Mouse (Mus musculus) ES-E14 (cell line): ENCODE data around the gene Ttll12. TPM values are rescaled to one million over a fixed set of nuclear protein-coding genes. Genes with fewer than 3 reads are reported as not detected.

Experiments
- DNase-seq: peaks from one replicate; pipeline ENCODE4 v3.0.0-alpha.2; 2013; ENCODE audit warnings: low read depth, low spot score
- H3K27ac ChIP-seq: 2 replicates; pipeline ENCODE4 v1.5.1; 2012; ENCODE audit warnings: low read depth, mild to moderate bottlenecking, low read length, moderate library complexity, mixed read lengths; ENCODE audit not compliant: poor library complexity, insufficient read depth, severe bottlenecking
- H3K36me3 ChIP-seq: 2 replicates; pipeline ENCODE4 v1.6.1; 2012; ENCODE audit warnings: mild to moderate bottlenecking, low read length, moderate library complexity, mixed read lengths; ENCODE audit not compliant: control insufficient read depth, poor library complexity, insufficient read depth, severe bottlenecking
- H3K4me1 ChIP-seq, 2 experiments: fragments of 150-350 bp in 1 of 2; sonication (generic) in 1 of 2; 2 replicates each; pipeline ENCODE4 v1.6.1; 2012; ENCODE audit warnings: low read length in 2 of 2, mild to moderate bottlenecking in 1 of 2, mixed read lengths in 1 of 2; ENCODE audit not compliant: control insufficient read depth in 2 of 2, insufficient read depth in 2 of 2, poor library complexity in 1 of 2
- H3K4me3 ChIP-seq, 2 experiments: fragments of 150-350 bp in 1 of 2; sonication (generic) in 1 of 2; 2 replicates each; pipeline ENCODE4 v1.5.1; 2012; ENCODE audit warnings: low read length in 2 of 2, low read depth in 1 of 2, mild to moderate bottlenecking in 1 of 2, mixed read lengths in 1 of 2; ENCODE audit not compliant: insufficient read depth in 1 of 2, poor library complexity in 1 of 2, severe bottlenecking in 1 of 2
- H3K9ac ChIP-seq: 2 replicates; pipeline ENCODE4 v1.6.1; 2012; ENCODE audit warnings: low read depth, mild to moderate bottlenecking, low read length, mixed read lengths; ENCODE audit not compliant: poor library complexity, insufficient read depth, severe bottlenecking
- H3K9me3 ChIP-seq: fragments of 150-350 bp; sonication (generic); 2 replicates; pipeline ENCODE4 v1.6.1; 2012; ENCODE audit warnings: low read depth, mild to moderate bottlenecking, low read length; ENCODE audit not compliant: control insufficient read depth, insufficient read depth
- CHD2 ChIP-seq: IDR thresholded peaks from 2 replicates; pipeline ENCODE4 v1.6.1; 2014; ENCODE audit warnings: mild to moderate bottlenecking, low read depth, low read length, inconsistent platforms
- HCFC1 ChIP-seq: IDR thresholded peaks from 2 replicates; pipeline ENCODE4 v1.6.1; 2012; ENCODE audit warnings: low read length, inconsistent platforms, borderline replicate concordance; ENCODE audit not compliant: insufficient read depth
- MAFK ChIP-seq: IDR thresholded peaks from 2 replicates; pipeline ENCODE4 v1.6.1; 2014; ENCODE audit warnings: mild to moderate bottlenecking, low read depth, low read length, inconsistent platforms; ENCODE audit not compliant: insufficient read depth
- ZC3H11A ChIP-seq: IDR thresholded peaks from 2 replicates; pipeline ENCODE4 v1.6.1; 2012; ENCODE audit warnings: low read depth, mild to moderate bottlenecking, inconsistent platforms, low read length, borderline replicate concordance
- ZNF384 ChIP-seq: IDR thresholded peaks from 2 replicates; pipeline ENCODE4 v1.6.1; 2012; ENCODE audit warnings: low read depth, low read length, inconsistent platforms
- in situ Hi-C, 2 experiments: fragments of 600-800 bp; cut with MboI; formaldehyde crosslinking; loops; one replicate each; pipeline ENCODE4 v1.15.1; 2025; ENCODE audit warnings: low sequenced_read_pairs in 2 of 2, inconsistent platforms in 1 of 2; ENCODE audit not compliant: unreplicated experiment in 2 of 2
- total RNA-seq: library from RNA; depleted of rRNA; stranded (reverse); fragments of 300-350 nt; gene quantifications from 2 replicates; pipeline ENCODE4 v1.2.3, GENCODE M21; 2012

Gene Ttll12
- total RNA-seq, 1 experiment = 45.5 TPM

GRCm38 (mm10) chr15:83638196-83638899, 43.4 kb upstream of the Ttll12 start:
- in situ Hi-C loops = loop anchor here in 1 of 2 experiments (10.0 kb wide), 1 partner anchor 116 kb away; no protein-coding TSS in a partner anchor
- H3K4me3 ChIP-seq = peak overlapping the region; percentile 33 to 41; a peak in 2 of 4 replicates
- H3K9me3 ChIP-seq = no peaks in the 10 kb centered on the region
- no peak for TF ChIP-seq HCFC1
- no peak for TF ChIP-seq CHD2
- no peak for TF ChIP-seq ZNF384
- TF ChIP-seq ZC3H11A = no peak
- TF ChIP-seq MAFK = no peak
- H3K9ac ChIP-seq = 0 out of 2 replicates have a peak overlapping the region, but pooled peaks have one; percentile 13
- H3K27ac ChIP-seq = no peak overlapping the region
- DNase-seq = no peak
- peaks cover 1 to 27% of the 10 kb centered on the region in 2 experiments; a peak in 1 of 4 replicates for H3K4me1 ChIP-seq
- H3K36me3 ChIP-seq = no peaks in the 10 kb centered on the region

GRCm38 (mm10) chr15:83636759-83637158, 41.8 kb upstream of the Ttll12 start:
- in situ Hi-C loops = loop anchor here in 1 of 2 experiments (10.0 kb wide), 1 partner anchor 118 kb away; no protein-coding TSS in a partner anchor
- Histone ChIP-seq H3K4me3 (no peak overlapping the region), H3K4me1 (peaks cover 1 to 27% of the 10 kb centered on the region in 2 experiments; a peak in 1 of 4 replicates), H3K27ac (no peak overlapping the region), H3K36me3 (no peaks in the 10 kb centered on the region), H3K9me3 (no peaks in the 10 kb centered on the region), H3K9ac (no peak overlapping the region)
- TF ChIP-seq ZC3H11A = no peak
- no peak for TF ChIP-seq HCFC1
- no peak for TF ChIP-seq MAFK
- TF ChIP-seq CHD2 = no peak
- no peak for TF ChIP-seq ZNF384
- DNase-seq = no peak

- Histone ChIP-seq H3K27ac (no peak overlapping the region), H3K4me1 (peaks cover 6 to 33% of the 10 kb centered on the region in 2 experiments; a peak in 3 of 4 replicates), H3K4me3 (no peak overlapping the region), H3K36me3 (no peaks in the 10 kb centered on the region), H3K9ac (no peak overlapping the region), H3K9me3 (no peaks in the 10 kb centered on the region)
- TF ChIP-seq CHD2 = no peak
- no peak for TF ChIP-seq ZNF384
- no peak for TF ChIP-seq HCFC1
- no peak for TF ChIP-seq ZC3H11A
- no peak for TF ChIP-seq MAFK
- in situ Hi-C loops = loop anchor here in 1 of 2 experiments (10.0 kb wide), 1 partner anchor 120 kb away; no protein-coding TSS in a partner anchor
- no peak for DNase-seq
Measured at GRCm38 (mm10) chr15:83635251-83635650, 40.3 kb upstream of the Ttll12 start.

- peak; percentile 60; the same call in 1 of the 2 replicates for TF ChIP-seq ZC3H11A
- no peak for TF ChIP-seq HCFC1
- no peaks in the 10 kb centered on the region for H3K36me3 ChIP-seq
- H3K4me1 ChIP-seq = peaks cover 6 to 33% of the 10 kb centered on the region in 2 experiments; a peak in 3 of 4 replicates
- DNase-seq = no peak
- no peak overlapping the region for H3K27ac ChIP-seq
- H3K9ac ChIP-seq = no peak overlapping the region
- in situ Hi-C loops = loop anchor here in 1 of 2 experiments (10.0 kb wide), 1 partner anchor 121 kb away; no protein-coding TSS in a partner anchor
- H3K4me3 ChIP-seq = no peak overlapping the region
- no peaks in the 10 kb centered on the region for H3K9me3 ChIP-seq
Measured at GRCm38 (mm10) chr15:83634076-83634475, 39.1 kb upstream of the Ttll12 start.
